Mouse (Mus musculus) adrenal gland, postnatal 4 days (tissue): ENCODE measurements around the gene 1700019D03Rik. TPM values are rescaled to one million over a fixed set of nuclear protein-coding genes. Genes with fewer than 3 reads are reported as not detected.
"Not testable (repeated sequence)": the region's sequence is repeated elsewhere in the genome, so short reads cannot be mapped to it uniquely, and the experiment has no call there.

Source experiments
- DNase-seq, 2 experiments: peaks; one replicate each; pipeline ENCODE4 v3.0.0; 2021 to 2022; ENCODE audit warnings: low spot score in 2 of 2, mixed read lengths in 2 of 2
- total RNA-seq, 2 experiments: library from RNA; stranded (reverse); gene quantifications; 2 replicates each; pipeline ENCODE4 v1.2.3; 2021

The 1700019D03Rik gene
- total RNA-seq, 2 experiments from 2014 or later: 1.1 to 2.1 TPM

DNA sequence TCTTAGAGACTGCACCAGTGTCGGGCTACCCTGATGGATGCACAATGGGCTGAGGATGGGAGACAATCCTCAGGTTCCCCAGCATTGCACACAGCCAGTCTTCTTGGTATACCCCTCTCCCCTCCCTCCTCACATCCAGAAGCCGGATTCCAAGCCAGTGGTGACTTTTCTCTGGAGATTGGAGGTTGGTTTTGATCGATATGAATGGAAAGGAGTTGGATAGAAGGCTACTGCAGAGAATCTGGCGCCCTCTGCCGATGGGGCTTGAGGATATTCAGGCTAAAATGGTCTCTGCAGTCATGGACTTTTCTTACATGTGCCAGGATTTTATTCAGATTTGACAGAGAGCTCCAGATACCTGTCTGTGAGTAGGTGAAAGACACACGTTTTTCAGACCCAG, 64.9 kb downstream of the 1700019D03Rik start:
- DNase-seq: no peak

DNA sequence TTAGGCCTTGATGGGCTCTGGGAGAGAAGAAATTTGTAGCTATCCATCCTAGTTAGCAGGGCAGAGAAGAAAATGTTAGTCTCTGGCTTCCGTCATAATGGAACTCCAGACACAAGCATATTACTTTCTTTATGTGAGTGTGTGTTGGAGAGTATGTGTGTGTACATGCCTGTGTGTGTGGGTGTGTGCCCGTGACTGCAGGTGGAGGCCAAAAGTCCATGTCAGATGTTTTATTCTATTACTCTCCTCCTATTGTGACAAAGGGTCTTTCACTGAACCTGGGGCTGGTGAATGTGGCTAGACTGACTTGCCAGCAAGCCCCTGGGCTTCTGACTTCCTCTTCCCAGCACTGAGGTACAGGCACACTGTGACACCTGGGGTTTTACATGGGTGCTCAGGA, 65.5 kb downstream of the 1700019D03Rik start:
- no peak for DNase-seq

DNA sequence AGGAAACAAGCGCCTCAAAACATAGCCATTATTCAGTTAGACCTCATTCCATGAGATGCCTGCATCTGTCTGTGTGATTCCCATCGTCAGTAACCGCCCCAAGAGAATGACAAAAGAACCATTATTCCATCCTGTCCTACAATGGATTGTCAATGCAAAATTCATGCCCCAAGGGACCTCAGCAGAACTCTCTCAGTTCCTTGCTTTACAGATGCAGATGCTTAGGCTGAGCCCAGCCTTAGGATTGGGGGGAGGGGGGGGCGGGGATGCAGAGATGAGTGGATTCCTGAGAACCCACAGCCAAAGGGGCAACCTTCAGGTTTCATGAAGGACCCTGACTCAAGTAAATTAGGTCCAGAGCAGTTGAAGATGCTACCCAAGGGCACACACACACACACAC, 66.4 kb downstream of the 1700019D03Rik start:
- DNase-seq: no peak

- DNase-seq: no peak
Observed at GRCm38 (mm10) chr1:52952551-52953397, 67.2 kb downstream of the 1700019D03Rik start.

DNA sequence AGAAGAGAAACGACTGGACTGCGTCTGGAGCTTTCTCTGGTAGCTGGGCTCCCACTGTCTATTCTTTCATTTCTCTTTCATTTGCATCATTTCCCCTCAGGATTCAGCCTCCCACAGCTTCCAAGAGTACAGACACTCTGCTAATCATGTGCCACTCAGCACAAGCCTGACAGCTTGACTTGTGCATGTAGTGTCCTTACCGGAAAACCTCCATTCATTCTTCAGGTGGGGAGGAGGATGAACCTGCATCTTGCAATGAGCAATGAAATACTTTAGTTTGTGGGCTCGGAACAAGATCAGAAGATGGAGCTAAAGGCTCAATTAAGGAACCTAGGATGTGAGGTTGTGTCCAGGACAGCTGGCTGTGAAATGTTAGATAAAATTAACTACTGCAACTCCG, 67.8 kb downstream of the 1700019D03Rik start:
- no peak for DNase-seq

- DNase-seq: no peak
Observed at GRCm38 (mm10) chr1:52951146-52951868, 68.7 kb downstream of the 1700019D03Rik start.

DNA sequence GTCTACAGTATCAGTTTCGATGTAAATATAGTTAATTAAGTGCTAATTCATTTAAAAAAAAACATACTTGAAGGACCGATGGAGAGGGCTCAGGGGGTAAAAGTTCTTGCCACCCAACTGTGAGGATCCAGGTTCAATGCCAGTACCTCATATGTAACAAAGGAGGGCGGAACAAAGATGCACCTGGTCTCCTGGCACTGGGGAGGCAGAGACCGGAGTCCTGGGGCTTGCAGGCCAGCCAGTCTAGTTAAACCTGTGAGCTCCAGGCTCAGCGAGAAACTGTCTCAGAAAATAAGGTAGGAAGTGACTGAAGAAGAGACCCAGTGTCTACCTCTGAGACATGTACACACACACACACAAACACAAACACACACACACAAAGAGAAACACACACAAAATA, 72.1 kb downstream of the 1700019D03Rik start:
- no peak for DNase-seq

GRCm38 (mm10) chr1:52939021-52939420, 81.0 kb downstream of the 1700019D03Rik start:
- no peak for DNase-seq

GRCm38 (mm10) chr1:52934494-52934893, 85.5 kb downstream of the 1700019D03Rik start:
- no peak for DNase-seq

- DNase-seq: not testable (repeated sequence)
Observed at GRCm38 (mm10) chr1:52924482-52924881, 95.5 kb downstream of the 1700019D03Rik start.

GRCm38 (mm10) chr1:52918897-52919296, 101.1 kb downstream of the 1700019D03Rik start:
- DNase-seq: not testable (repeated sequence)

DNA sequence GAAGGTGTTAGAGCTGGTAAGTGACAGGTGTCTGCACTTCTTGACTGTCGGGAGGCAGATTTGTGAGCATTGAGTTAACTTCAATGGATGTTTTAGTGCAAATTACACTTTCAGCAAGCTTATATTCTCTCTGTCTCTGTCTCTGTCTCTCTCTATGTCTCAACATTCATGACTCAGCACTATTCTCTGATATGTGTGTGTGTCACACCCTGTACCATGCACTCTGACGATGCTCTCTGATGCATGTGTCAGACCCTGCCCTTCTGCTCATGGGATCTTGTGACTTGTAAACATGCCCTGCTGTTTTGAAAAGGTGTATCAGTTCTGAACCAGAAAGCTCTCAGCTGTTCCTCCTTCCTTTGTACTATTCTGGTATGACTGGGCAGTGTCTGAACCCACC, 103.3 kb downstream of the 1700019D03Rik start:
- DNase-seq: no peak

- no peak for DNase-seq
Observed at GRCm38 (mm10) chr1:52909783-52910182, 110.2 kb downstream of the 1700019D03Rik start.

- DNase-seq: no peak
Observed at GRCm38 (mm10) chr1:52884208-52884607, 135.8 kb downstream of the 1700019D03Rik start.

Other genes with a start within 250 kb of the 1700019D03Rik start
- 10 to 100 TPM; 26.1 to 26.3 TPM for gene Inpp1, start 202.5 kb downstream of the 1700019D03Rik start, total RNA-seq
- 10 to 100 TPM; 46.3 to 53.0 TPM for gene Hibch, start 175.2 kb downstream of the 1700019D03Rik start, total RNA-seq
- under 1 TPM; 0.59 to 0.70 TPM for gene Mstn, start 41.5 kb upstream of the 1700019D03Rik start, total RNA-seq
- not detected for gene 1700019A02Rik, start 167.5 kb upstream of the 1700019D03Rik start, total RNA-seq